Mouse (Mus musculus): Measurements from ENCODE around the gene Krt84.
"Not testable (repeated sequence)": the region's sequence is repeated elsewhere in the genome, so short reads cannot be mapped to it uniquely, and the experiment has no call there.

The Krt84 gene

DNA sequence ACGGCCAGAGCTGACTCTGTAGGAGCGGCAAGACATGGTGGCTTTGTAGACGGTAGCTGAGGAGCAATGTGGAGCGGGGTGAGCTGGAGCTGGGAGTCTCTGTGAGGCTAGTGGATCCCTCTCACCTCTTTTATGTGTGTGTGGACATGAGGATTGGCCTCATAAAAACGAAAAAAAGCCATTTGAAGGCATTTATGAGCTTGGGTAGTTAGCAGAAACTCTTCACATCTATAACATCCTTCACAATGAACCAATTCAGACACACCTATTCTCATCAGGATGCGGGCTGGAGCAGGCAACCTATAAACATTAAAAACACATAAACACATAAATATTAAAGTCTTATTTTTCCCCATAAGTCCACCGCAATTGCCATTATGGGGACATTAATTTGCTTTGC is at the start of gene Krt84:
TSS of gene Krt84 (minus strand) at position 101 of the 400 bp plus-strand sequence.
- DNase-seq (ENCODE audit: low read depth) = no peak

DNA sequence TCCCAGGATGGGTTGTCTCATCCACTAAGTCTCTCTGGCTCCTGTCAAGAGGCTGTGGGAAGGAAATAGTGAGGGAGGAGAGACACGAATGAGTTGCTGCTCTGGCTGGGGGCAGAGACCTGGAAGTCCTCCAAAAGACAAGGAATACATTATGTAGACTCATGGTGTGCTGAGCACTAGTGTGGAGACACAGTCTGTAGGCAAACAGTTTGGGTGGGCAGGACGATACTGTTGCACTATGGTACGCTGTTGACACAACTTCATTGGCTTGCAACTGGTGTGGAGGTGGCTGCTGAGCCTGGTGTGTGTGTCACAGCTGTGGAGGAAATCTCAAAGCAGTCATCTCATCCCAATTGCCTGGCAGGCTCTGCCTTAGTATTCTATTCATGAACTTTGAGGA is 49.1 kb upstream of the Krt84 start:
- DNase-seq (ENCODE audit: low read depth) = no peak

DNA sequence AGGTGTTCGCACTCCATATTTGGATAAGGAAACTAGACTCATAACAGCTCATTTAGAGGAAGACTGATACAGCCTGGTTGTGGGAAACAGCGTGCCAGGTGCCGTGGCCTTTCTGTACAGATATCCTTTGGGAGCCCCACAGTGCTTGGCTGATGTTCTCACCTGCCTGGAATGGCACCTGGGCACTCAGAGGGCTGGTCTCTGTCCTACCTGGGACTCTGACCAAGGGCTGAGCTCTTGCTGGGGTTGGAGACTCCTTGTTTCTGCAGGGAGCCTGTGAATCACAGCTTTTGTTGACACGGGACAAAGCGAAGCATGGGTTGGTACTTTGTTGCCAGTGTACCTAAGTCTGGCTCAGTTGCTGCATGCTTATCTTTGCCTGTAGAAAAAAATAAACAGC is 42.9 kb upstream of the Krt84 start:
- DNase-seq (ENCODE audit: low read depth) = no peak

DNA sequence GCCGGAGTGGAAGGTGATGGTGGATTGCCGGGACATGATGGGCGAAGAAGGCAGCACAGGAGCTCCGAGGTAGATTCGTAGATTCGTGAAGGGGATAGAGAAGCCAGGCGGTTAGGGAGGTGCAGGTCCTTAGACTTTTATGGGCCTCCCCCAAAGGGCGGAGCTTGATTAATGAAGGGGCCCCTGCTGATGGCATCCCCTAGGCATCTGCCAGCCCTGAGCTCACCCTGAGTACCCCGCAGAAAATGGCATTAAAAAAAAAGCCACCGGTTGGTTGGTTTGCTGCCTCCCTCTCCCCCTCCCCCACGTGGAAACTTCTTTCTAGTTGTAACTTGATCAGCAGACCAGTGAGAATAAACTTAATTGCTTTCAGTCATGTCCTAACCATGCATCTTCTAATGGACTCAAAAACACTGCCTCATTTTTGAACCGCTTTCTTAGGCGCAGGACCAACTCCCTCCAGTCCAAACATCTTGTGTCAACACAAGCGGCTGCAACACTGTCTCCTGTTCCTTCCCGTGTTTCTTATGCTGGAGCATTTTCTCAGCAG is 41.3 kb upstream of the Krt84 start, which contains the start of gene Krt75:
TSS of gene Krt75 (minus strand) at position 109 of the 550 bp plus-strand sequence.
- no peak for DNase-seq (ENCODE audit: low read depth)

DNA sequence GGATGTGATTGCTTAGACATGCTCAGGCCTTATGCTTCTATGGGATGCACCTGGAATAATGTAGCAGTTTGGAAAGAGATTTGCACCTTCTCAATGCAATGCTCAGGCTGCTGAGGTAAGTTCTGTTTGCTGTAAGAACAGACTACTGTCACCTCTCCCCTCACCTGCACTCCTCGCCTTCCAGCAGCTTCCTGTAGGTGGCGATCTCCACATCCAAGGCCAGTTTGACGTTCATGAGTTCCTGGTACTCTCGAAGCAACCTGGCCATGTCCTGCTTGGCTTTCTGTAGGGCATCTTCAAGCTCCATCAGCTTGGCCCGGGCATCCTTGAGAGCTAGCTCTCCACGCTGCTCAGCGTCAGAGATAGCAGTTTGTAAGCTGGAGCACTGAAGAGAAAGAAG is 35.2 kb upstream of the Krt84 start:
- peak; percentile 19 for DNase-seq (ENCODE audit: low read depth)

DNA sequence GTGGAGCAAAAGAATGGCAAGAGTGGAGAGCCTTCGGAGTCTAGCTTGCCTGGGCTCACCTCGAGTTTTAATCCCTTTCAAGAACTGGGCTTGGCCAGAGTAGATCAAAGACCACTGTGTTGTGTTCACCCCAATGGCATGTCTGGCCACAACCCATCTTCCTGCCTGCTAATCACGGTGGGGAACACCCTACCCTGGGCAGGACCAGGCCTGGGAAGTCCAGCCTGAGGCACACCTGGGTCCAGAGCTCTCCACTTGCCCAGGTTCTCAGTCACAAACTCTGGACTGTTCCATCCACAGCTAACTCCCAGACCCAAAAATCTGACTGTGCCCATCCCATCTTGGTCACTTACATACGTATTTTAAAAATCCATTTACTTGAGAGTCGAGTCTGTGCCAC is 30.2 kb upstream of the Krt84 start, which contains the start of gene Krt90:
TSS of gene Krt90 (minus strand) at position 101 of the 400 bp plus-strand sequence.
- no peak for DNase-seq (ENCODE audit: low read depth)

DNA sequence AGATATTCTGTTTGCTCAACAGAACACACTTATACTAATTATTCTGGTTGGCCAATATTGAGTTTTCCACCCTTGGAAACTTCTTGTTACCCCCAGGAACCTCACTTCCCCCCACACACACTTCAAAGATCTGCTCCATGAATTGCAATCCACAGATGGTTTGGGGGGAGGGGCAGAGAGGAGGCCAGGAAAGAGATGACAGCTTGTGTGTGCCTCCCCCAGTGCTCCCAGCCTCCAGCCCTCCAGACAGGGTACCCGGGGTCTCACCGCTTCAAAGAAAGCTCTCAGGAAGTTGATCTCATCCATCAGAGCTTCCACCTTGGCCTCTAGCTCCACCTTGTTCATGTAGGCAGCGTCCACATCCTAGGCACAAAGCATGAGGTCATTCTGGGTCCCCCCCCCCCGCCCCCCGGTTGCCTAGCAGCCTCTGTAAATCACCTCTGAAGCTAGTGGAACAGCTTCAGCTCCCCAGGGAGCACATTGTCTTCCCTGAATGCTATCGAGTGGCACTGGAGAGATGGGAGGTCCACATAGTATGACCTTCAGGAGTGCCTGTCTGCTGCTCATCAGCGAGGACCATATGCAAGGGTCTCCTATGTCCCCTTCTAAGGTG is 25.5 kb upstream of the Krt84 start:
- DNase-seq (ENCODE audit: low read depth) = no peak

DNA sequence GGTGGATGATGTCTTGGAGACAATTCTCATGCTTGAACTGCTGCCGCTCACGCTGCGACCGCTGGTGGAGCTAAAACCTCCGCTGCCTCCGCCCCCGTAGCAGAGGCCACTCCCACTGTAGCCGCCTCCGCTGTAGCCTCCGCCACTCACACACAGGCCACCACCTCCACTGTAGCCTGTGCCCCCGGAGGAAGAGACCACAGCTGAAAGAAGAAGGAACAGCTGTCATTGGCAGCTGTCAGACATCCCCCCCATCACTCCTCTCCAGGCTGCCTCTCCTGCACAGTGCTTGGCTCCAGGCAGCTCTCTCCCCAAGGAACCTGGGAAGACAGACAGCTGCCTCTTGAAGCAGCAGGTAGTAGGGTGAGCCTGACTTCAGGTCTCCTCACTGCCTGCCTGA is 20.5 kb upstream of the Krt84 start:
- DNase-seq (ENCODE audit: low read depth) = peak; percentile 7

DNA sequence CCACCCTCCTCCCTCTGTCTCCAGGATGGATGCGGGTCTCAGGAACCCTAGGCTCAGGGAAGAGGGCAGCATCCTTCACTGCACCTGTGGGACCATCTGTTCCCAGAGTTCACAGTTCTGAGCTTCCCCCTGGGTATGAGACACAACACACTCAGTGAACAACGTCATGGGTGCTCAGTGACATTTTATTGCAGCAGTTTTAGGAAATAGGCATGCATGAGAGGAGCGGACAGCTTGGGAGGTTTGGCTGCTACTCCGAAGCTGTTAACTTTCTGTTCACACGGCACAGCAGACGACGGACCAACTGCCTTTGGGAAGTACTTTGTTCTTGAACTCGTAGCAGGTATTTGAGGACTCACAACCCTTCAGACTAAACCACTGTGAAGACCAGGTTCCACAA is 19.6 kb upstream of the Krt84 start:
- DNase-seq (ENCODE audit: low read depth) = no peak

DNA sequence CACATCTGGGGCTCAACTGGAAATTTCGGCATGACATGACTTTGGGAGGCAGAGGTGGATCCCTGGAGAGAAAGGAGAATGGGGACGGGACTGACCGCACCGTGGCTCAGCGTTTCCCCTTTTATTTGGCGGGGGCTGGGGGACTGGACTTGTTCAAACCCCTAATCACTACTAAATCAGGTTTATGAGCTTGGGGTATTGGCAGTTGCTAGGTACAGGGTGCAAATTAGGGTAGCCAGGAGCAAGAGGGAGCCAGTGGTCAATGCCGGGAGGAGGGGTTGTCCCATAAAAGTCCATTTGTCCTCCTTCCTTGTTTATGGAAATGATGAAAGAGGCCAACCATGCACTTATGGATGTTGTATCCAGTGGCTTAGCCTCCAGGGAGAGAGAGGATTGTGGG is 17.9 kb upstream of the Krt84 start, which contains the start of gene Krt82:
TSS of gene Krt82 (minus strand) at position 101 of the 400 bp plus-strand sequence.
- no peak for DNase-seq (ENCODE audit: low read depth)

DNA sequence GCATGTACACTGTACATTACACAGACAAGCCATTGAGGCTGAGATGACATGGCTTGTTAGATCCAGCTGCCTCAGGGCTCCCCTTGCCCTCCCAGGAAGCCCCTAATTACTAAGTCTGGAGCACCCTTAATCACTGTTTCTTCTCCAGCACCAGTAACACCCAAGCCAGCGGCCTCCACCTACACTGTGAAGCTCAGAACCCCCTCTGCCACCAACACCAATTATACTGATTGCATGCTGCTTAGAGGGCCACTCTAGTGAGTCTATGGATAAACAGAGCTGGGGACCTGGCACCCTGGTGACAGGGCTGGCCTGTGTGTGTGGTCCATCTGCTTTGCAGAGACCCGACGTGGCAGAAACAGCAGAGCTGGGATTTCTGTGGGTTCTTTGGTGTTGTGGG is 11.9 kb upstream of the Krt84 start:
- DNase-seq (ENCODE audit: low read depth) = no peak

DNA sequence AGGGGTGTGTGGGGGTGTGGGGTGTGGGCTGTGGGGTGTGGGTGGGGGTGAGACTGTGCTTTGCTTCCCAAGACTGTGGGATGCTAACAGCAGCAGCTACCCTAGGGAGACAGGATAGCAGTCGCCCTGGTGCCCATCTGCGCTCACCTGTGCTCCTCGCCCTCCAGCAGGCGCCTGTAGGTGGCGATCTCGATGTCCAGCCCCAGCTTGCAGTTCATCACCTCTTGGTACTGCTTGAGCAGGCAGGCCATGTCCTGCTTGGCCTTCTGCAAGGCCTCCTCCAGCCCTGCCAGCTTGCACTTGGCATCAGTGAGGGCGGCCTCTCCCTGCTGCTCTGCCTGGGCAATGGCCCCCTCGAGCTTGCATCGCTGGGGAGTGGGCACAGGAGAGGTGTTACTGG is 9.9 kb upstream of the Krt84 start:
- DNase-seq (ENCODE audit: low read depth) = no peak

DNA sequence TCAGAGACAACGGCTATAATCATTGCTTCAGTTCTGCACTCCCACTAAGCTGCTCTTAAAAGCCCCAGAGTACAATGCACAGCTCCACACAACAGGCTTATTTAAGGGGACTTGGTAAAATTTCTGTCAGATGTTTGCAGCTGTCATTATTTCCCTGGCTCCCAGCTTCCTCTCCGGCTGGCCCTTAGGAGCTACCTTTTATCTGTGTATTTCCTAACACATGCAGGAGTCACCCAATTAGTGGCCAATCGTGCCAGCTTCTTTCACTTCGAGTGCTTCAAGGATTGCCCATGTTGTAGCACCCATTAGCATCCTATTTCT is 5.9 kb upstream of the Krt84 start:
- no peak for DNase-seq (ENCODE audit: low read depth)

DNA sequence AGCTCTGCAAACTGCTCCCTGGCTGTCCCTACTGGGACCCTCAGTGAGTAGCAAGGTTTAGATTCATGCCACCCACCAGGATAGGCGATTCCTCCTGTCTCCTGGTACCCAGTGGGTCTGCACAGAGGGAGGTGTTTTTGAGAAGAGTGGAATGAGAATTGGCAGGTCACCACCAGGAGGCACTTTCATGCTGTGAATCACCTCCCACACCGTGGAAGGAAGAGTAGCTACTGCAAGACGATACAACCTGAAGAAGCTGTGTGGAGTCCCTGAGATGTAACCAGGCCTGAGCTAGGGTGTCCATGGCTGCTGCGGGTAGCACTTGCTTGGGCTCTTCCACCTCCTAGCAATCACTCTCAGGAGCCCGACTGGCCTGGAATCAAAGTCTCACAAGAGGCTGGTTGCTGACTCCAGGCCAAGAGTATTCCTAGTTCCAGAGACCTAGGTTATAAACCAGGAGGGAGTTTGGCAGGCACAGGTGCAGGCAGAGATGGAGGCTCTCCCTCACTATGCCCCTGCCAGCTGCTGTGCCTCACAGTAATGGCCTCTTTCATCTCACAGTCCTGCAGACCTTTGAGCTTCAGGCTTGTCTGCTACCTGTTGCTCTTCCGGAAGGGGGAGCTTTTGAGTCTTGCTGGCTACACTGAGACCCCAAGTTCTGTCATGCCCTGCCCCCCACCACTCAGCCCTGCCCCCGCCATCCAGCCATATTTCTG is 5.4 kb upstream of the Krt84 start:
- peak; percentile 3 for DNase-seq (ENCODE audit: low read depth)

DNA sequence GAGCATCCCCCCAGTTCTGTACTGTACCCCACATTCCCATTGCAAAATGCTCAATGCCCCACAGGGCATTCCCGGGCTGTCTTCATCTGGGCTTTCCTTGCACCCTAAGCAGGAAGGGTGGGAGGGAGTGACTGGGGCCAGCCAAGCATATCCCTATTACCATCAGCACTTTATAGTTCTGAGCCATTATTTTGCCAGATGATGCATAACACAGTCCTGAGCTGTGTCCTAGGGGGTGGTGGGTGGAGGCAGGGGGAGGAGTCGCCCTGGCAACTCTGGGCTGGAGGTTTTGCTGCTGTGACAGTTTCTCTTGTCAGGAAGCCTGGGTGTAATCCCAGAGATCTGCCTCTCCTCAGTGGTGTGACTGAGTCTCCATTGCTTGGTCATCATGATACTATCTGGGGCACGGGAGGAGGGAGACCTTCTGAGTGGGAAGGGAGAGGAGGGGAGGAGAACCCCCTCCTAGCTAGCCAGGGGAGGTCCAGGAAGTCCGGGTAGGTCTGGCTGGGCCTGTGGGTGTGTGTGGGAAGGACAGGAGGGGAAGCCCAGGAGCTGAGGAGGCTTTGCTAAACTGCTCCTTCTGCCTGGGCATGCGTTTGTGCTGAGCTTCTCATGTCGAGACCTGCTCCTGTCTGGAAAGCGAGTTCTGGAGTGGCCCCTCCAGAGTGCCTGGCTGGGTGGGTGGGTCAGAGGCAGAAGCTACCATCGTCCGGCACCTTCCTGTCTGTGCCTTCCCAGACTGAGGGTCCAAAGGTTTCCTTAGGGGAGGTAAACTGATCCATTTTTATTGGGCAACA is 3.6 kb upstream of the Krt84 start:
- no peak for DNase-seq (ENCODE audit: low read depth)

DNA sequence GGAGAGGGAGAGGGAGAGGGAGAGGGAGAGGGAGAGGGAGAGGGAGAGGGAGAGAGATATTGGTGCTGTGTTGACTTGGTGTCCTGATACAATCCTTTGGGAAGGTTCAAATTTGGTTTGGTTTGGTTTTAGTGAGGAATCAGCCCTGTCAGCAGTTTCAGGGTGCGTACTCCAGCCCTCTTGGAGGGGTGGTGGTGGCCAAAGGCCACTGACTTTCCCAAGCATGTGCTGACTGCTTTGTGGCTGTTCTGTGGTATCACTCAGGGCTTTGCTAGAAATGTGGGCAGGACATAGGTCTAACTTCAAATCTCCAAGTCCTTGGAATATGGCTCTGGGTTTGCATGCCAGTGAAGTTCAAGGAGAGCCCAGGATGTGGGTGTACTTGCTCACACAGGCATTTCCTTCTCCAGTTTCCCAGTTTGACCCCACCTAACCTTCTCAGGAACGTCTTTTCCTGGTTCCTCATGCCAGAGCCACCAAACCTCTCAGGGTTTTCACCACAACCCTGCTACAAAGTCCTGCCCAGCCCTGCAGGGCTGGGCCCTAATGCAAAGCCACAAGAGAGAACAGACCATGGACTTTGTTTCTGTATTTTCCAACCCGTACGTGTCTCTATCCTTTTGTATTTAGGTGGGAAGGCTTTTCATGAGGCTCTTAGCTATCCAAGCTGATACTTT is 9.9 kb downstream of the Krt84 start:
- DNase-seq (ENCODE audit: low read depth) = no peak

DNA sequence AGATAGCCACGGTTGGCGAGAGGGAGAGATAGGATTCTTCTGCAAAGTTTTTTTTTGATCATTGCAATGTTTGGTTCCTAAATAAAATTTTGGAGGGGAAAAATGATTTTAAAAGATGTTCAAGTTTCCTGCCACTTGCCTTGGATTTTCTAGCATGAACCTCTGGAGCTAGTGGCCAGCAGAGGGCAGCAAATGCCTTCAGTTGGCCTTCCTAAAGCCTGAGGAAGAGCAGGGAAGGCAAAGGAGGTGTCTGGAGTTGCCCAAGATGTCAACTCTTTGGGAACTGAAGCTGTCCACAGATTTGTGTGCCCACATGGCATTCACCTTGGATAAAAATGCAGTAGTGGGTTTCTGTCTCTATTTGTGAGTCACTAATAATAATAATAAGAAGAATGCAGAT is 12.8 kb downstream of the Krt84 start:
- peak; percentile 60 for DNase-seq (ENCODE audit: low read depth)

DNA sequence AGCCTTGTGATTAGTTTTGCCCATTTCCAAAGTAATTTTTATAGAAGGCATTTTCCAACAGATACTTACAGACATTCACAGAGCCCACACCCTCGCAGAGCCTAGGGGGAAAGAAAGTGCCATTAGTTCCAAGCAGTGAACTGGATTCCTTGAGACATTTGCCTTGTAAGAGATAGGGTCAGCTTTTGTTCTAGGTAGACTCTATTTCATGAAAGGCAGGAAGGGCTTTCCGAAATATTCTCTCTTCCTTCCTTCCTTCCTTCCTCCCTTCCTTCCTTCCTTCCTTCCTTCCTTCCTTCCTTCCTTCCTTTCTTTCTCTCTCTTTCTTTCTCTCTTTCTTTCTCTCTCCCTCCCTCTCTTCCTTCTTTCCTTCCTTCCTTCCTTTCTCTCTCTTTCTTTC is 15.5 kb downstream of the Krt84 start, which contains the start of gene Gm49425:
TSS of gene Gm49425 (minus strand) at position 101 of the 400 bp plus-strand sequence.
- not testable (repeated sequence) for DNase-seq (ENCODE audit: low read depth)

DNA sequence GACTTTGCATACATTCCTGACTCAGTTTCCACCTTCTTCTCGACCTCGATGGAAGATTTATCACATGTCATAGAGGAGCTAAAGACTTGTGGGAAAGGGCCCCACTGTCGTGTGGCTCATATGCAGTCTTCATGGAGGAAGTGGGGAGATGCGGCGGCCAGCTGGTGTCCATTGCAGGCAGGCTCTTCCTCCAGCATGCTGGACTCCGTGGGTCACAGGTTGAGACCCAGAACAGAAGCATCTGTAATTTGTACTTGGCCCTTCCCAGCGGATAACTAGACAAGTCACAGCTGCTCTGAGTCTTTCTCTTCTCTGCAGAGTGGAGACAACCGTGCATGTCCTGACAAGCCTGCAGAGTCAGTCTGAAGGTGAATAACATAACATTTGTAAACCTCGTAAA is 24.4 kb downstream of the Krt84 start:
- no peak for DNase-seq (ENCODE audit: low read depth)

DNA sequence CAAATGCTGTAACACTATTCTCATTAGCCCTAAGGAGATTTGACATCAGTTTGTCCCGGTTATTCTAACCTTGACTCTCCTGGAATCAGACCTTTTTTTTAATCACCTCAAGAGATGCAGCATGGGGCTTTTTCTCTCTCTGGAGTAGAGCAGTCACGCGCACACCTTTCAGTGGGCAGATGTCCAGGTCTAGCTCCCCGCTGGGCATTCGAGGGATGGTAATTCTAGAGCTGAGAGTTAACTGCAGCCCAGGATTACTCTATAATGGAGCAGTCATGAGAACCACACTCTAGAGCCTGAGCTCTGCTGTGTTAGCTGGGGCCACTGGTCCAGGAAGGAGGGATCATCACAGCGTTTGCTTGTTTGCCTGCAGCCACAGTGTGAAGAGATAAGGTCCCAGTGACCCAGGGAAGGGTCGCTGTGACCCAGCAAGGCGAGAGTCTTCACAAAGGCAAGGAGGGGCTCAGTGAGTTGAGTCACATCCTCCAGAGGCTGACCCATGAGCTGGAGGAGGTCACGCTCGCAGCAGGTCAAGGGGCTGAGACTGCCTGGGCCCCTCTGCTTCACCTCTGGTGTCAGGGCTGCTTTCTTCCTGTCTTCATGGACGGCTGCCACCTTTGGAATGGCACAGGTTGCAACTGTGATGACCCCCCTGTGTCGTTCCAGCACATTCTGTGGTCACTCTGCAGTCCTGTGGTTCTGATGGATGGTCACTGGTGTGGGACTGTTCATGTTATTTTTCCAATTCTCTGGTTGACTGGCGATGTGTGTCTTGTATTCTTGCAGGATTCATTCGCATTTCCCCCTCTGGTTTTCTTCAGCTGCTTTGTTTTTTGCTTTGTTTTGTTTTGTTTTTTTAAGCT is 25.5 kb downstream of the Krt84 start:
- DNase-seq (ENCODE audit: low read depth) = no peak

DNA sequence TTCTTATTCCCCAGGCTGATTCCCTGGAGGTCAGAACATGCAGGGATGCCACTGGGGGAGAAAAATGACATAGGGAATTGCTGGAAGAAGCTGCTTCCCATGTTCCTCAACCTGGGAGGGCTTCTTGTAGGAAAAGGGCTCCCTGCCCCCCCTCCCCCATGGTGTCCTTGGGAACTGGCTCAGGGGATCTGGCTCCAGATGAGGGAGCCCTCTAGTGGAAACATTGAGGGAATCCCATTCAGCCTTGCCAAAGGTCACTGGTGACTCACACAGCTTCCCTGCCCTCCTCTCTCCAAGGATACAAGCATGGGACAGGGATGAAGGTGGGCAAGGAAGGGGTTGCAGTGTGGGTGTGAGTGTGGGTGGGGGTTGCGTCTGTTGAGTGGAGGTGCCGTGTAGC is 35.4 kb downstream of the Krt84 start:
- DNase-seq (ENCODE audit: low read depth) = no peak

Measured in induced T-regulatory cell, adult 2 months (primary cell).